Mouse (Mus musculus): ENCODE results near the gene Map3k21.
A peak's percentile ranks its signal among the peaks of the same experiment; 100 is the strongest.

Gene Map3k21

GRCm38 (mm10) chr8:125971336-125971735 lies 61.1 kb downstream of the Map3k21 start:
- DNase-seq (ENCODE audit: low spot score in 2 of 2) = no peak

- DNase-seq (ENCODE audit: low spot score in 2 of 2) = no peak
Measured at GRCm38 (mm10) chr8:125975981-125976380, 65.7 kb downstream of the Map3k21 start.

- DNase-seq (ENCODE audit: low spot score in 2 of 2) = no peak
Measured at GRCm38 (mm10) chr8:125980826-125981225, 70.6 kb downstream of the Map3k21 start.

GRCm38 (mm10) chr8:125983515-125983914 lies 73.3 kb downstream of the Map3k21 start:
- no peak for DNase-seq (ENCODE audit: low spot score in 2 of 2)

GRCm38 (mm10) chr8:125984140-125984539 lies 73.9 kb downstream of the Map3k21 start:
- DNase-seq (ENCODE audit: low spot score in 2 of 2) = no peak

- DNase-seq (ENCODE audit: low spot score in 2 of 2) = no peak
Measured at GRCm38 (mm10) chr8:125985364-125985763, 75.1 kb downstream of the Map3k21 start.

- DNase-seq (ENCODE audit: low spot score in 2 of 2) = no peak
Measured at GRCm38 (mm10) chr8:125986999-125987589, 76.8 kb downstream of the Map3k21 start.

GRCm38 (mm10) chr8:125987996-125988395 lies 77.7 kb downstream of the Map3k21 start:
- no peak for DNase-seq (ENCODE audit: low spot score in 2 of 2)

GRCm38 (mm10) chr8:125993636-125994035 lies 83.4 kb downstream of the Map3k21 start:
- DNase-seq (ENCODE audit: low spot score in 2 of 2) = no peak

- DNase-seq (ENCODE audit: low spot score in 2 of 2) = peak; percentile 63 to 64
Measured at GRCm38 (mm10) chr8:125995101-125995986, 85.1 kb downstream of the Map3k21 start, which contains the start of gene Kcnk1. Gene Kcnk1 (plus strand): TSS chr8:125995170.

GRCm38 (mm10) chr8:125996031-125996839 lies 86.0 kb downstream of the Map3k21 start:
- DNase-seq (ENCODE audit: low spot score in 2 of 2) = no peak

- no peak for DNase-seq (ENCODE audit: low spot score in 2 of 2)
Measured at GRCm38 (mm10) chr8:125996980-125997379, 86.7 kb downstream of the Map3k21 start.
